Mouse (Mus musculus) lung, postnatal 0 days (tissue): ENCODE measurements around the gene Polr3b. TPM values are rescaled to one million over a fixed set of nuclear protein-coding genes. Genes with fewer than 3 reads are reported as not detected.

Source experiments
- ATAC-seq: fragments of 200-750 bp; cut with Nextera tagmentation; 2 replicates; pipeline ENCODE4 v1.8.0; 2017; ENCODE audit warnings: moderate library complexity
- DNase-seq: peaks from one replicate; pipeline ENCODE4 v3.0.0-alpha.2; 2016; ENCODE audit warnings: low spot score
- H3K27ac ChIP-seq: fragments of 300-500 bp; sonication (generic); 2 replicates; pipeline ENCODE4 v1.5.1; 2014; ENCODE audit warnings: antibody characterized with exemption, mild to moderate bottlenecking, low read length, mixed read lengths
- H3K27me3 ChIP-seq: fragments of 300-500 bp; sonication (generic); replicated peaks from 2 replicates; pipeline ENCODE4 v1.6.1; 2014; ENCODE audit warnings: low read length, mixed read lengths; ENCODE audit not compliant: insufficient read depth
- H3K36me3 ChIP-seq: fragments of 300-500 bp; sonication (generic); 2 replicates; pipeline ENCODE4 v1.6.1; 2014; ENCODE audit warnings: low read length, mixed read lengths; ENCODE audit not compliant: insufficient read depth
- H3K4me1 ChIP-seq: fragments of 300-500 bp; sonication (generic); 2 replicates; pipeline ENCODE4 v1.6.1; 2014; ENCODE audit warnings: antibody characterized with exemption, low read depth, low read length, mixed read lengths; ENCODE audit not compliant: insufficient read depth
- H3K4me2 ChIP-seq: fragments of 300-500 bp; sonication (generic); replicated peaks from 2 replicates; pipeline ENCODE4 v1.6.1; 2014; ENCODE audit warnings: low read depth, mild to moderate bottlenecking, low read length, moderate library complexity, mixed read lengths
- H3K4me3 ChIP-seq: fragments of 300-500 bp; sonication (generic); 2 replicates; pipeline ENCODE4 v1.5.1; 2014; ENCODE audit warnings: low read depth, low read length
- H3K9ac ChIP-seq: fragments of 300-500 bp; sonication (generic); replicated peaks from 2 replicates; pipeline ENCODE4 v1.6.1; 2014; ENCODE audit warnings: low read depth, mild to moderate bottlenecking
- H3K9me3 ChIP-seq: fragments of 300-500 bp; sonication (generic); 2 replicates; pipeline ENCODE4 v1.6.1; 2016; ENCODE audit warnings: low read length, mixed read lengths
- CTCF ChIP-seq: IDR thresholded peaks from 2 replicates; pipeline ENCODE4 v1.5.1; 2016; ENCODE audit warnings: antibody characterized with exemption, mild to moderate bottlenecking
- EP300 ChIP-seq: IDR thresholded peaks from 2 replicates; pipeline ENCODE4 v1.6.1; 2016; ENCODE audit warnings: antibody characterized with exemption, mild to moderate bottlenecking, control low read depth
- WGBS: fragments of 180-500 bp; shearing (Covaris S2); extraction: QIAGEN DNeasy Blood & Tissue Kit; methylation state at CpG from one replicate; pipeline ENCODE4 v1.1.7; 2014; 5-methylcytosine and 5-hydroxymethylcytosine counted together
- polyA plus RNA-seq: library from polyadenylated mRNA; unstranded; fragments of >200 nt; fragmentation: Nextera tagmentation; extraction: Ambion mirVana; gene quantifications from 2 replicates; pipeline ENCODE4 v1.2.1, GENCODE M21; 2015

The Polr3b gene
- polyA plus RNA-seq, 1 experiment from 2014 or later = 6.2 TPM

DNA sequence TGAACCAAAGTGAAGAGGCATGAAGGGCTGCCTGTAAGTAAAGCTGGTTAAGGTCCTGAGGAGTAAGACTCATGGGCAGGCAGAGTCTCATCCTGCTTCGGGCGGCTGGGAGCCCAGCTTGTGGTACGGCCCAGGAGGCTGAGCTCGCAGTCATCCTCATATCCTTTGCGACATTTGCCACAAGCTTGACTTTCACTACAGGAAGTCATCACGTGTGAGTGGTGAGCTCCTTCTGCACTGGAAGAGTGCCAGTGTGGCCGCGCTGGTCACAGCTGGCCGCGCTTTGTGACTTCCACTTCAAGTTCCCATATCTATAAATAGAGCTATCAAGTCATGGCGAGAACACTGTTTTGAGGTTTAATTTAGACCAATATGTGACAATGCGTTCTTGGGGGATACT, 152.5 kb downstream of the Polr3b start:
- TF ChIP-seq CTCF (no peak), EP300 (no peak)
- WGBS = 52% methylated on average over 12 of the region's 12 CpGs
- no peak overlapping the region for H3K9ac ChIP-seq
- H3K27me3 ChIP-seq = no peaks in the 10 kb centered on the region; the same call in 1 of the 2 replicates
- peak; percentile 84 for DNase-seq
- H3K4me2 ChIP-seq = 0 out of 2 replicates have a peak overlapping the region, but pooled peaks have one; percentile 11
- no peak overlapping the region for H3K27ac ChIP-seq
- no peak overlapping the region for H3K4me3 ChIP-seq
- H3K4me1 ChIP-seq = no peaks in the 10 kb centered on the region; the same call in 1 of the 2 replicates
- H3K36me3 ChIP-seq = no peaks in the 10 kb centered on the region
- peak; percentile 91 for ATAC-seq
- no peaks in the 10 kb centered on the region for H3K9me3 ChIP-seq

Other genes with a start within 250 kb of the Polr3b start
- gene Nuak1, start 181.7 kb upstream of the Polr3b start, polyA plus RNA-seq = 2.2 and 2.3 TPM in 2 replicates
- 49.2 and 58.8 TPM in 2 replicates for gene Ckap4, start 88.2 kb upstream of the Polr3b start, polyA plus RNA-seq
- gene Tcp11l2, start 45.7 kb upstream of the Polr3b start, polyA plus RNA-seq = 73.8 and 73.9 TPM in 2 replicates
- gene Rfx4, start 133.8 kb downstream of the Polr3b start, polyA plus RNA-seq = 0.08 TPM in 1 of 2 replicates, not detected in the other